Mouse (Mus musculus) spleen, adult 2 months (tissue): ENCODE results near the gene Kat7.

Experiments
- CTCF ChIP-seq: fragments of 200-500 bp; IDR thresholded peaks from 2 replicates; pipeline ENCODE4 v1.5.1; 2011; ENCODE audit warnings: mild to moderate bottlenecking, inconsistent platforms; ENCODE audit not compliant: insufficient read depth, insufficient read length, insufficient replicate concordance; ENCODE audit errors: extremely low read depth
- POLR2A ChIP-seq: fragments of 200-500 bp; IDR thresholded peaks from 2 replicates; pipeline ENCODE4 v1.6.1; 2011; ENCODE audit warnings: low read depth, low read length, inconsistent platforms

DNA sequence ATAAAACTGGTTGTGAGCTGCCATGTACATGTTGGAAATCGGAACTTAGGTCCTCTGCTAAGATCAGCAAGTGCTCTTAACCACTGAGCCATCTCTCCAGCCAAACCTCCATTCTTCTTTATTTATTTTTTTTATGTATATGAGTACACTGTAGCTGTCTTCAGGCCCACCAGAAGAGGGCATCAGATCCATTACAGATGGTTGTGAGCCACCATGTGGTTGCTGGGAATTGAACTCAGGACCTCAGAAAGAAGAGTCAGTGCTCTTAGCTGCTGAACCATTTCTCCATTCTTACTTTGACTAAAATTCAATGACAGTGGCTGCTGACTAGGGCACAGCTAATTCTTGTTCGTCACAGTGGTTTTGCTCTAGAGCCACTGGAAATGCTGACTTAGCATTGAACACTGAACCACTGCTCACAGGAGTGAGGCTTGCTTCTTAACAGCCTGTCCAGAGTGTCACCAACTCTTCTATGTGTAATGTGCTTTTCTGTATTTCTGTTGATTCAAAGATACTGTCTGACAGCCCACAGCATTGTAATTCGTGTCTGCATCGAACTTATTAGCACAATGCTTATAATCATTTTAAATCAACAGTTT lies 30.9 kb downstream of the Kat7 start:
- no peak for TF ChIP-seq CTCF
- TF ChIP-seq POLR2A: no peak
